Mouse (Mus musculus): ENCODE results near the gene Clic3. TPM values are rescaled to one million over a fixed set of nuclear protein-coding genes. Genes with fewer than 3 reads are reported as not detected.

Clic3 gene
- polyA plus RNA-seq, 1 experiment from 2014 or later, result 2.0 TPM

GRCm38 (mm10) chr2:25488671-25489068 lies 32.0 kb downstream of the Clic3 start:
- no peaks in the 10 kb centered on the region for H3K9me3 ChIP-seq (replicated peaks)
- H3K36me3 ChIP-seq, result no peaks in the 10 kb centered on the region
- WGBS, result 86% methylated on average over 7 of the region's 7 CpGs

GRCm38 (mm10) chr2:25492988-25493387 lies 36.4 kb downstream of the Clic3 start:
- Histone ChIP-seq H3K9ac (replicated peaks) (no peak overlapping the region), H3K9me3 (replicated peaks) (no peaks in the 10 kb centered on the region), H3K36me3 (no peaks in the 10 kb centered on the region), H3K4me1 (no peaks in the 10 kb centered on the region), H3K27ac (replicated peaks) (no peak overlapping the region), H3K4me3 (replicated peaks) (no peak overlapping the region), H3K4me2 (no peak overlapping the region), H3K27me3 (replicated peaks) (no peaks in the 10 kb centered on the region)
- 82% methylated on average over 5 of the region's 5 CpGs for WGBS
- no peak for ATAC-seq (ENCODE audit: low FRiP score)

More at GRCm38 (mm10) chr2:25488671-25489068, 32.0 kb downstream of the Clic3 start:
- ATAC-seq (ENCODE audit: low FRiP score), result no peak
- no peak overlapping the region for H3K4me2 ChIP-seq
- no peak overlapping the region for H3K27ac ChIP-seq (replicated peaks)
- H3K4me3 ChIP-seq (replicated peaks), result no peak overlapping the region
- no peak overlapping the region for H3K9ac ChIP-seq (replicated peaks)
- no peaks in the 10 kb centered on the region for H3K4me1 ChIP-seq
- H3K27me3 ChIP-seq (replicated peaks), result no peaks in the 10 kb centered on the region

GRCm38 (mm10) chr2:25493476-25493961 lies 36.9 kb downstream of the Clic3 start, which contains the start of gene Lcn12:
TSS of gene Lcn12 (minus strand) at chr2:25493911.
- Histone ChIP-seq H3K27me3 (replicated peaks) (no peaks in the 10 kb centered on the region), H3K4me1 (no peaks in the 10 kb centered on the region), H3K9ac (replicated peaks) (no peak within 1 kb of the TSS), H3K4me2 (no peak within 1 kb of the TSS), H3K9me3 (replicated peaks) (no peaks in the 10 kb centered on the region), H3K4me3 (replicated peaks) (no peak within 1 kb of the TSS), H3K27ac (replicated peaks) (no peak within 1 kb of the TSS), H3K36me3 (no peaks in the 10 kb centered on the region)
- no peak for ATAC-seq (ENCODE audit: low FRiP score)
- 86% methylated on average over 5 of the region's 5 CpGs for WGBS

- H3K9ac ChIP-seq (replicated peaks), result no peak overlapping the region
- no peak overlapping the region for H3K4me3 ChIP-seq (replicated peaks)
- no peaks in the 10 kb centered on the region for H3K36me3 ChIP-seq
- no peaks in the 10 kb centered on the region for H3K9me3 ChIP-seq (replicated peaks)
- no peak overlapping the region for H3K27ac ChIP-seq (replicated peaks)
- 45% methylated on average over 4 of the region's 4 CpGs for WGBS
- H3K27me3 ChIP-seq (replicated peaks), result no peaks in the 10 kb centered on the region
- ATAC-seq (ENCODE audit: low FRiP score), result no peak
- no peak overlapping the region for H3K4me2 ChIP-seq
- H3K4me1 ChIP-seq, result peaks cover 8% of the 10 kb centered on the region
Measured at GRCm38 (mm10) chr2:25496462-25496861, 39.8 kb downstream of the Clic3 start.

- Histone ChIP-seq H3K36me3 (peaks cover 1% of the 10 kb centered on the region; the same call in 1 of the 2 replicates), H3K4me3 (replicated peaks) (no peak overlapping the region), H3K4me2 (no peak overlapping the region), H3K4me1 (peaks cover 18% of the 10 kb centered on the region), H3K27me3 (replicated peaks) (no peaks in the 10 kb centered on the region), H3K9ac (replicated peaks) (no peak overlapping the region), H3K9me3 (replicated peaks) (no peaks in the 10 kb centered on the region), H3K27ac (replicated peaks) (no peak overlapping the region)
- no peak for ATAC-seq (ENCODE audit: low FRiP score)
- WGBS, result 64% methylated on average over 6 of the region's 6 CpGs
Measured at GRCm38 (mm10) chr2:25497846-25498575, 41.4 kb downstream of the Clic3 start.

- Histone ChIP-seq H3K27ac (replicated peaks) (no peak overlapping the region), H3K4me3 (replicated peaks) (no peak overlapping the region), H3K27me3 (replicated peaks) (no peaks in the 10 kb centered on the region), H3K9me3 (replicated peaks) (no peaks in the 10 kb centered on the region), H3K36me3 (peaks cover 10% of the 10 kb centered on the region), H3K4me1 (peaks cover 18% of the 10 kb centered on the region), H3K9ac (replicated peaks) (no peak overlapping the region), H3K4me2 (no peak overlapping the region)
- 76% methylated on average over 15 of the region's 15 CpGs for WGBS
- no peak for ATAC-seq (ENCODE audit: low FRiP score)
Measured at GRCm38 (mm10) chr2:25498622-25499478, 42.2 kb downstream of the Clic3 start.

GRCm38 (mm10) chr2:25500071-25500575 lies 43.5 kb downstream of the Clic3 start:
- Histone ChIP-seq H3K27ac (replicated peaks) (peak overlapping the region; percentile 73), H3K4me1 (peaks cover 18% of the 10 kb centered on the region), H3K4me2 (peak overlapping the region; percentile 98), H3K9me3 (replicated peaks) (no peaks in the 10 kb centered on the region), H3K27me3 (replicated peaks) (no peaks in the 10 kb centered on the region), H3K9ac (replicated peaks) (peak overlapping the region; percentile 38; the same call in 1 of the 2 replicates), H3K36me3 (peaks cover 23% of the 10 kb centered on the region), H3K4me3 (replicated peaks) (peak overlapping the region; percentile 83)
- peak; percentile 12; the same call in 1 of the 2 replicates for ATAC-seq (ENCODE audit: low FRiP score)
- 73% methylated on average over 6 of the region's 6 CpGs for WGBS

- Histone ChIP-seq H3K4me2 (peak within 1 kb of the TSS; percentile 98), H3K36me3 (peaks cover 29% of the 10 kb centered on the region), H3K9ac (replicated peaks) (peak within 1 kb of the TSS; percentile 96), H3K9me3 (replicated peaks) (no peaks in the 10 kb centered on the region), H3K27me3 (replicated peaks) (no peaks in the 10 kb centered on the region), H3K4me3 (replicated peaks) (peak within 1 kb of the TSS; percentile 83), H3K27ac (replicated peaks) (peak within 1 kb of the TSS; percentile 86), H3K4me1 (peaks cover 18% of the 10 kb centered on the region)
- under 1% methylated on average over 38 of the region's 44 CpGs for WGBS
- peak; percentile 91 for ATAC-seq (ENCODE audit: low FRiP score)
Measured at GRCm38 (mm10) chr2:25500576-25501405, 44.2 kb downstream of the Clic3 start, which contains the start of gene Fbxw5. TSS of gene Fbxw5 (plus strand) at chr2:25500750.

- ATAC-seq (ENCODE audit: low FRiP score), result no peak; the same call in 1 of the 2 replicates
- Histone ChIP-seq H3K36me3 (peaks cover 35% of the 10 kb centered on the region), H3K4me3 (replicated peaks) (peak within 1 kb of the TSS; percentile 83), H3K4me2 (peak within 1 kb of the TSS; percentile 98), H3K9me3 (replicated peaks) (no peaks in the 10 kb centered on the region), H3K9ac (replicated peaks) (peak within 1 kb of the TSS; percentile 96), H3K4me1 (peaks cover 18% of the 10 kb centered on the region), H3K27me3 (replicated peaks) (no peaks in the 10 kb centered on the region), H3K27ac (replicated peaks) (peak within 1 kb of the TSS; percentile 86)
- 77% methylated on average over 20 of the region's 20 CpGs for WGBS
Measured at GRCm38 (mm10) chr2:25501593-25502486, 45.2 kb downstream of the Clic3 start, which contains the start of gene C8g. TSS of gene C8g (minus strand) at chr2:25501719.

- no peaks in the 10 kb centered on the region for H3K27me3 ChIP-seq (replicated peaks)
- no peak overlapping the region for H3K4me3 ChIP-seq (replicated peaks)
- peaks cover 35% of the 10 kb centered on the region for H3K36me3 ChIP-seq
- no peak overlapping the region for H3K27ac ChIP-seq (replicated peaks)
- no peaks in the 10 kb centered on the region for H3K9me3 ChIP-seq (replicated peaks)
- 82% methylated on average over 3 of the region's 3 CpGs for WGBS
- peaks cover 18% of the 10 kb centered on the region for H3K4me1 ChIP-seq
- no peak for ATAC-seq (ENCODE audit: low FRiP score)
- no peak overlapping the region for H3K4me2 ChIP-seq
- no peak overlapping the region for H3K9ac ChIP-seq (replicated peaks)
Measured at GRCm38 (mm10) chr2:25502726-25503125, 46.1 kb downstream of the Clic3 start.
